Mouse (Mus musculus) E14TG2a.4 (cell line): ENCODE data around the gene Rbm3.

ENCODE experiments used
- CTCF ChIP-seq: conservative IDR thresholded peaks from 2 replicates; pipeline ENCODE4 v1.5.1; 2014; ENCODE audit warnings: low read length
- NANOG ChIP-seq: IDR thresholded peaks from 2 replicates; pipeline ENCODE4 v1.6.1; 2014; ENCODE audit warnings: borderline replicate concordance, low read length, mixed read lengths
- POU5F1 ChIP-seq: IDR thresholded peaks from 2 replicates; pipeline ENCODE4 v1.6.1; 2014; ENCODE audit warnings: low read length, borderline replicate concordance

DNA sequence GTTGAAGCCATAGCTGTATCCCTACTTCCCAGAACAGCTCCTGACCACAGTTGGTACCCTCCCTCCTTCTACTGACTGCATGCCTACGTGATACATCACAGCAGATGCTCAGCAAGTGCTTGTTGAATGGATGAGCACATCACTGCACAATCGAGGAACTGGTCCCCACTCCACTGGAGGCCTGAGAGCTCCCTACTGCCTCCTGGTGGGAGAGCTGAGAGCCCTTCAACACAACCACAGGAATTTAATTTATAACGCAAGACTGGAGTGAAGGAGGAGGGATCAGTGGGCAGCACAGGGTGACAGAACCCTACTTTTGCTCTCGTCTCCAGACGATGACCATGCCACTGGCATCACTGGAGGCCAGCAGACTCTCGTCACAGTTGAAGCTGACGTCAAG, 20.4 kb downstream of the Rbm3 start:
- peak; percentile 58 for TF ChIP-seq CTCF
- no peak for TF ChIP-seq POU5F1
- TF ChIP-seq NANOG: no peak
